Mouse (Mus musculus) embryonic facial prominence, embryonic 10.5 days (tissue): ENCODE measurements around the gene Tspan14. TPM values are rescaled to one million over a fixed set of nuclear protein-coding genes. Genes with fewer than 3 reads are reported as not detected.

Experiments
- DNase-seq: peaks from one replicate; pipeline ENCODE4 v3.0.0-alpha.2; 2017; ENCODE audit warnings: low spot score
- H3K27ac ChIP-seq: fragments of 300-500 bp; sonication (generic); replicated peaks from 2 replicates; pipeline ENCODE4 v1.5.1; 2016; ENCODE audit warnings: mild to moderate bottlenecking
- H3K27me3 ChIP-seq: fragments of 300-500 bp; sonication (generic); replicated peaks from 2 replicates; pipeline ENCODE4 v1.6.1; 2016; ENCODE audit warnings: low read depth, mild to moderate bottlenecking; ENCODE audit not compliant: poor library complexity, severe bottlenecking
- H3K36me3 ChIP-seq: fragments of 300-500 bp; sonication (generic); replicated peaks from 2 replicates; pipeline ENCODE4 v1.6.1; 2016; ENCODE audit warnings: mild to moderate bottlenecking, moderate library complexity
- H3K4me1 ChIP-seq: fragments of 300-500 bp; sonication (generic); 2 replicates; pipeline ENCODE4 v1.6.1; 2016
- H3K4me3 ChIP-seq: fragments of 300-500 bp; sonication (generic); 2 replicates; pipeline ENCODE4 v1.5.1; 2016; ENCODE audit warnings: mild to moderate bottlenecking, moderate library complexity
- H3K9me3 ChIP-seq: fragments of 300-500 bp; sonication (generic); 2 replicates; pipeline ENCODE4 v1.6.1; 2016; ENCODE audit warnings: mild to moderate bottlenecking
- WGBS: fragments of 180-500 bp; shearing (Covaris S2); methylation state at CpG from one replicate; pipeline ENCODE4 v1.1.7; 2016; 5-methylcytosine and 5-hydroxymethylcytosine counted together
- polyA plus RNA-seq: library from polyadenylated mRNA; unstranded; fragments of >200 nt; fragmentation: Nextera tagmentation; extraction: Ambion mirVana; gene quantifications from 2 replicates; pipeline ENCODE4 v1.2.1, GENCODE M21; 2016

Gene Tspan14
- polyA plus RNA-seq, 1 experiment from 2014 or later: 88.1 TPM

DNA sequence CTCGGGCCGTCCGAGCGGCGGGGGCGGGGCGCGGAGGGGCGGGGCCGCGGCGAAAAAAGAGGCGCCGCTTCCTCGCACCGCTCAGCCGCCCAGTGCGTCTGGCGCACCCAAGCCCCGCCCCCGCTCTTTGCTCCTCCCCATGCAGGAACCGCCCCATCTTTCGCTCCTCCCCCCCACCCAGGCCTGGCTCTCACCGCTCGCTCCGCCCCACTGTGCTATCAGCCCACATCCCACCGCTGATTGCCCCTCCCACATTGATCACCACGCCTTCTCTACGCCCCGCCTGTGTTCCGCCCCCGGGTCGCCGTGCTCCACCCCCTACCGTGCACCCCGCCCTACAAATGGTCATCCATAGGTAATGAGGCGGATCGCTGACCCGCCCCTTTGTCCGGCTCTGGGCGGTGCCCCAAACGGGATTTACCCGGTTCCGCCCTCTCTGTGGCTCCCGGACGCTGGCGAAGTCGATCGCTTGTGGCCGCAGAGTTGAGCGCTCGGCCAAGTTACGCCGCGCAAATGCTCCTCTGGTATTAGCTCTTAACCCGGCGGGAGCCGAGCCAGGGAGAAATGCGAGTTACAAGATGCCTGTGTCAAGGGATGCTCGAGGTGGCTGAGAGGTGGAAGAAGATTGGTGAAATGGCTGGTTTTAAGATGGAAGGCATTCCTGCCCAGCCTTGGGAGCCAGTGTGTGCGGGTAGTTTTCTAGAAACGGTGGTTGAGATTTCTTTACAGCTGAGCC lies 423 bp upstream of the Tspan14 start:
- Histone ChIP-seq H3K4me3 (peak overlapping the region; percentile 87), H3K27me3 (peaks cover 14% of the 10 kb centered on the region), H3K36me3 (0 out of 2 replicates have a peak, but pooled peaks cover 4% of the 10 kb centered on the region), H3K27ac (peak overlapping the region; percentile 95), H3K9me3 (no peaks in the 10 kb centered on the region), H3K4me1 (peaks cover 47% of the 10 kb centered on the region)
- WGBS: under 1% methylated on average over 56 of the region's 62 CpGs
- DNase-seq: peak; percentile 99

DNA sequence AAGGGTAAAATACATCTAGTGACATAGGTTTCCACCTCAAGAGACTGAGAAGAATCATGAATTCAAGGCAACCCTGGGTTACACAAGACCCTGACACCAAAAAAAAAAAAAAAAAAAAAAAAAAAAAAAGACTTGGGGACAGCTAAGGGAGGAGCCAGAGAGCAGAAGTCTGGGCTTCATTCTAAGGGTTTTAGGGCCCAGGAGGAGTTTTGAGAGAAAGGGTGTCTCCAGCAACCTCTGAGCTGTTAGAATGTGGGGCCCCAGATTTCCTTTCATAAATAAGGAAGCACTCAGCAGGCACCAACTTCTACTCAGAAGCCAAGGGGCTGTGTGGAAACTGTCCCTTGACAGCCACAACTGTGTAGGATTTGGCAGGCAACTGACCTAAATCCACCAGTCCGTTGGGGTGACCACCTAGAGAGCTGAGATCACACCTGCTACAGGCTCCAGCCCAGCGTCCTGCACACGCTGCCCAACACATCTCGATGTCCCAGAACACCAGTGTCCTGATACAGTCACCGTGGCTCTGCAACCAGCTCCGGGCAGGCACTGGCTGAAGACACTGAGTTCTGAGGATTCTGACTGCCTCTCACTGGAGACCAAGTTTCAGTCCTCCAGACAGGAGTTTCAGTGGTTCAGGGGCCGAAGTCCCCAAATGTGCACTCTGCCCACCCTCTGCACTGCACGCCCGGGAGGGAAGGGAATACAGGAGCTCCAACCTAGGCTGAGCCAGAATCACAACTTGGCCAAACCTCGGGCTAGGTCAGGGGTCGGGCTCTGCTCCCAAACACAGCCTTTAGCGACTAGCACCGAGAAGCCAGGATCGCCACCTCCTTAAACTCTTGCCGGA lies 875 bp downstream of the Tspan14 start:
- Histone ChIP-seq H3K27me3 (peaks cover 14% of the 10 kb centered on the region), H3K4me1 (peaks cover 51% of the 10 kb centered on the region), H3K36me3 (0 out of 2 replicates have a peak, but pooled peaks cover 4% of the 10 kb centered on the region), H3K9me3 (no peaks in the 10 kb centered on the region), H3K4me3 (peak overlapping the region; percentile 87), H3K27ac (peak overlapping the region; percentile 95)
- peak; percentile 54 for DNase-seq
- WGBS: under 1% methylated on average over 15 of the region's 15 CpGs

DNA sequence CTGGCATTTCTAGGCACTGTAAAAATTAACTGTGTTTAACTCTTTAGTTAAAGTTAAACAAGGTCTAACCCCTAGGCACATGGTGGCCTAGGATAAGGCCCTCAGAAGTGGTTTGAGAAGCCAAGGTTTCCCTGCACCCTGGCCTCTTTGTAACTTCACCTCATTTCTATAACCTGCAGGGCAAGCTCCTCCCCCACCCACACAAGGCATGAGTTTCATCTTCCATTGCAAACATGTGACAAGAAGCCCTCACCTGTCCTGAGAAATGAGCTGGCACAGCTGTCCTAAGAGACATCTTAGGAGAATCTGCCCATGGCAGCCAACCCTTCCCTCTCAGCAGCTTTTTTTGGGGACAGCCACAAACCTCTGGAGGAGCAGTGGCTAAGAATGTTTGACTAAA lies 1.7 kb downstream of the Tspan14 start:
- 0 out of 2 replicates have a peak, but pooled peaks cover 4% of the 10 kb centered on the region for H3K36me3 ChIP-seq
- H3K9me3 ChIP-seq: no peaks in the 10 kb centered on the region
- no peak overlapping the region for H3K27ac ChIP-seq
- no peak for DNase-seq
- H3K27me3 ChIP-seq: peaks cover 14% of the 10 kb centered on the region
- peaks cover 58% of the 10 kb centered on the region for H3K4me1 ChIP-seq
- peak overlapping the region; percentile 87 for H3K4me3 ChIP-seq

DNA sequence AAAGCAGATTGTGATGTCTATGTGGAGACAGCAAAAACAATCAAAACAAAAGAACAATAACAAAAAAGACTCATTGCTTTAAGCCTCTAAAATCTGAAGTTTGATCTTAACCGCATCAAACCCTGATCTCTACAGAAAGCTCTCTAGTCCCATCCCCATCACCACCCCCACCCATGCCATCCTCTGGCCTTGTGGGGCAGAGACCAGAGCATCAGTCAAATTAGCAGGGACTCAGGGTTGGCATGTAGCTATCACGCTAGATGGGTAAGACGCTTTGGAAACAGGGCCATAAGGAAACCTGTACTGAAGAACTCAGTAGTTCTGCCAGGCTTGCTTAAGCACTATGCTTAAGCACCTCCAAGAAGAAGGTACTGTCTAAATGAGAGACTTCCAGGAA lies 2.4 kb downstream of the Tspan14 start:
- DNase-seq: no peak
- 0 out of 2 replicates have a peak, but pooled peaks cover 4% of the 10 kb centered on the region for H3K36me3 ChIP-seq
- H3K4me1 ChIP-seq: peaks cover 64% of the 10 kb centered on the region
- H3K9me3 ChIP-seq: no peaks in the 10 kb centered on the region
- H3K27ac ChIP-seq: no peak overlapping the region
- peak overlapping the region; percentile 87; the same call in 1 of the 2 replicates for H3K4me3 ChIP-seq
- H3K27me3 ChIP-seq: peaks cover 12% of the 10 kb centered on the region
- WGBS: 94% methylated on average over 3 of the region's 3 CpGs

DNA sequence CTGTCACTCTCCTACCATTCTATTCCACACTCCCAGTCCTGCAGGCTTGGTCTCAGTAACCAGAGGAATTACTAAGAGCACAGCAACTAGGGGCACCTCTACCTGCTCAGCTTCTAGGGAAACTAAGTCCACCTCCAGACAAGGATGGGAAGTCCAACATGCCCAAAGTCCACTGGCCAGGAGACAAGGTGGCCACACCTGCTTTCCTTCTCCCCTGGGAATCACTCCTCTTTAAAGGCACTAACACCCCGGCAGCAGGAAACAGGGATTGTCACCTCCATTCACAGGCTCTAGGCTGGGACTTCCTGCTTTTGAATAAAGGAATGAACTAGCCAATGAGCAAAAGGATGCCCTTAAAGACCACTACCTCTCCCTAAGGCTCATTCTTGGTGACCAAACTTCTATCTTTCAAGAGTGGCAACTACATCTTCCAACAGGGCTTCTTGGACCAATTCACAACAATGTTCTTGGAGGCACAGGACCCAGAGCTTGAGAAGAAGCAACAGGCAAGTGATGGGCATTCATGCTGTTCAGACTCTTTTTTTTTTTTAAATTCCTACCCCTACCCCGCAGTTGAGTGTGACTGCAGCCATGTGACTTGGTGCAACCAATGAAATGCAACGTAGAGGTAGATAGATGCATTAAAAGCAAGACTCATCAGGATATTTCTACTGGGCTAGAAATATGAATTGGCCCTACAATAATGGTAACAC lies 3.0 kb downstream of the Tspan14 start:
- Histone ChIP-seq H3K27ac (no peak overlapping the region), H3K4me3 (no peak overlapping the region; the same call in 1 of the 2 replicates), H3K4me1 (peaks cover 70% of the 10 kb centered on the region), H3K9me3 (no peaks in the 10 kb centered on the region), H3K36me3 (0 out of 2 replicates have a peak, but pooled peaks cover 4% of the 10 kb centered on the region), H3K27me3 (peaks cover 7% of the 10 kb centered on the region)
- WGBS: 73% methylated on average over 3 of the region's 3 CpGs
- no peak for DNase-seq

DNA sequence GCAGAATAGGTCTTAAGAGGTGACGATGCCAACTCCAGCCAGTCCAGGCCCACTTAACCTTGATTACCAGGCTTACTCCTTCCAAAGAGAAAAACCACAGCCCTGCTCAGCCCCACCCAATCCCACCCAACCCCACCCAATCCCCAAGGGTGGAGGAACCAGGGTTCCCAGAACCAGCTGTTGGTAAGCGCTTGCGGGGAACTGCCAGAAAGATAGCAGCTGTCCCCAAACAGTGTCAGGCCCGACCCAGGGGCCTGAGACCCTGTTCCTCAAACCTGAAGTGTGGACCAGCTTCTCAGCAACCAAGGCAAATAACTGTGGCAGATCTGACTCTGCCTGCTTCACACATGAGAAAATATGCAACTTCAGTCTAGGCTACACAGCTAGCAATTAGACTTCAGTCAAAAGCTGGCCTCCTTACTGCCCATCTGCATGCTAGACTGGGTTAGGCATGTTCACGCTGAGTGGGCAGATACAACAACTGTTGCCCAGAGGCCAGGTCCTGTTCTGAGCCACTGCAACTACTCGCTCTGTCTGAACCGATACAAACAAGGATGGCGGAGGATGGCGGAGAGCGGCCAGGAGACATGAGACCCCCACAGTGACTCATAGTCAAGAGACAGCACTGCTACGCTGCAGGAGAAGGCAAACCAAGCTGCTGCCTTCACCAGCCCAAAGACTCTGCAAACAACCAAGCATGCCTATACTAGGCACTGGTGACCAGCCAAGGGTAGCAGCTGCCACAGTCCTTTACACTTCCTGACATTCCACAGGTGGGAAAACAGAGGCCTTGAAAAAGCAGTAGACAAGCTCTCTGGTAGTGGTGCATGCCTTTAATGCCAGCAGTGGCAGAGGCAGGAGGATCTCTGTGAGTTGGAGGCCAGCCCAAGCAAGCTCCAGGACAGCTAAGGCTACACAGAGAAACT lies 4.0 kb downstream of the Tspan14 start:
- Histone ChIP-seq H3K27me3 (no peaks in the 10 kb centered on the region), H3K27ac (0 out of 2 replicates have a peak overlapping the region, but pooled peaks have one; percentile 30), H3K4me1 (peaks cover 77% of the 10 kb centered on the region), H3K9me3 (no peaks in the 10 kb centered on the region), H3K36me3 (0 out of 2 replicates have a peak, but pooled peaks cover 4% of the 10 kb centered on the region), H3K4me3 (no peak overlapping the region)
- WGBS: 80% methylated on average over 11 of the region's 11 CpGs
- DNase-seq: no peak

DNA sequence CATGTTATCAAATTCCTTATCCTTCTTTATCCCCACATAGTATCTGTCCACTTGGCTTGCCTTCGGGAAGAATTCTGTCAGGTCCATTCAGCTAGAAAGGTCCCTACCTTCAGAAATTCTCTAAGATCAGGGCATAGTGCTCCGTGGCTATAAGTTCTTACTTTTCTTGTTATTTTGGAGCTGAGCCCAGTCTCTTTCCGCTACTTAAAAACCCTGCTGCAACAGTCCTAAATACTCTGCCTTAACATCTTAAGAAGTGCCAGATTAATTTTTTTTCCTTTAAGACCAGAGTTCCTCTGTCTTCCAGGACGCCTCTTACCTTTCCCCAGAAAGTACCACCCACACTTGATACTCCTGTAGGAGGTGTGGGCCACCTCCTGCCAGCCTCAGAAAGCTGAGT lies 6.4 kb downstream of the Tspan14 start:
- H3K36me3 ChIP-seq: 0 out of 2 replicates have a peak, but pooled peaks cover 4% of the 10 kb centered on the region
- H3K4me3 ChIP-seq: no peak overlapping the region
- no peaks in the 10 kb centered on the region for H3K9me3 ChIP-seq
- H3K4me1 ChIP-seq: peaks cover 89% of the 10 kb centered on the region
- WGBS: 77% methylated on average over 4 of the region's 4 CpGs
- DNase-seq: no peak
- no peaks in the 10 kb centered on the region for H3K27me3 ChIP-seq
- 0 out of 2 replicates have a peak overlapping the region, but pooled peaks have one; percentile 44 for H3K27ac ChIP-seq

DNA sequence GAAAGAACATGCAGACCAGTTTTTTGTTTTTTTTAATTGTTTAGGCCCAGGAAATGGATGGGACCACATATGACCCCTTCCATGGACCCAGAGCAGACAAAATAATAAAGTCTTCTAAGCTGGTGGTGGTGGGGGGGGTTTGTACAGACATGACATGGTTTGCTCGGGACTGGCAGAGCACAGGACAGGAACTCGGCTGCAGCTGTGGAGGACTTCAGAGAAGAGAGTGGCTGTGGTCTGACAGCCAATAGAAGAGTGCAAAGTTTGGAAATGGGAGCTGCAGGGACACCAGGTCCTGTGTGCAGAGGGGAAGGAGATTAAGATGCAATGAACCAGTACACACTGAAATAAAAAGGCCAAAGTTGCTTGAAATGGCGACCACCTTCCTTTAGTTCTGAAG lies 7.0 kb downstream of the Tspan14 start:
- no peak for DNase-seq
- Histone ChIP-seq H3K4me3 (no peak overlapping the region), H3K36me3 (0 out of 2 replicates have a peak, but pooled peaks cover 4% of the 10 kb centered on the region), H3K27me3 (no peaks in the 10 kb centered on the region), H3K27ac (peak overlapping the region; percentile 81), H3K4me1 (peaks cover 89% of the 10 kb centered on the region), H3K9me3 (no peaks in the 10 kb centered on the region)
- 41% methylated on average over 3 of the region's 3 CpGs for whole genome bisulfite sequencing

DNA sequence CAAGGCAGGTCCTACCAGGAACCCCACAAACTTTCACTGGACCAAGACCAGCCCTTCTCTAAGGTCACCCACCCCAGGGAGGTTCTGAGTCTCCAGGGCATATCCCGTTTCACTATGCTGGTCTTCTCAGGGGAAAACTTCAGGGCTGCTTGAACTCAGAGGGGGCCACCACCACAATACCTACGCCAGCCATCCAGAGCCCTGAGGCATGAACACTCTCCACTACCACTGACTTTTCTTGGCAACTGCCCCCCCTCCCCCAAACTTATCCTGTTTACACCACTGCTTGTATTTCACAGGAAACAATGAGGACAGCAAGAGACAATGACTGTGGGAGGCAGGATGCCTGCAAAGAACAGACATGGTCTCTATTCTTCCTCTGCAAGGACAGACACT lies 7.6 kb downstream of the Tspan14 start:
- Histone ChIP-seq H3K27me3 (no peaks in the 10 kb centered on the region), H3K4me3 (0 out of 2 replicates have a peak overlapping the region, but pooled peaks have one; percentile 1), H3K4me1 (peaks cover 89% of the 10 kb centered on the region), H3K27ac (peak overlapping the region; percentile 81), H3K36me3 (0 out of 2 replicates have a peak, but pooled peaks cover 4% of the 10 kb centered on the region), H3K9me3 (no peaks in the 10 kb centered on the region)
- 24% methylated on average over 2 of the region's 2 CpGs for WGBS
- DNase-seq: no peak

DNA sequence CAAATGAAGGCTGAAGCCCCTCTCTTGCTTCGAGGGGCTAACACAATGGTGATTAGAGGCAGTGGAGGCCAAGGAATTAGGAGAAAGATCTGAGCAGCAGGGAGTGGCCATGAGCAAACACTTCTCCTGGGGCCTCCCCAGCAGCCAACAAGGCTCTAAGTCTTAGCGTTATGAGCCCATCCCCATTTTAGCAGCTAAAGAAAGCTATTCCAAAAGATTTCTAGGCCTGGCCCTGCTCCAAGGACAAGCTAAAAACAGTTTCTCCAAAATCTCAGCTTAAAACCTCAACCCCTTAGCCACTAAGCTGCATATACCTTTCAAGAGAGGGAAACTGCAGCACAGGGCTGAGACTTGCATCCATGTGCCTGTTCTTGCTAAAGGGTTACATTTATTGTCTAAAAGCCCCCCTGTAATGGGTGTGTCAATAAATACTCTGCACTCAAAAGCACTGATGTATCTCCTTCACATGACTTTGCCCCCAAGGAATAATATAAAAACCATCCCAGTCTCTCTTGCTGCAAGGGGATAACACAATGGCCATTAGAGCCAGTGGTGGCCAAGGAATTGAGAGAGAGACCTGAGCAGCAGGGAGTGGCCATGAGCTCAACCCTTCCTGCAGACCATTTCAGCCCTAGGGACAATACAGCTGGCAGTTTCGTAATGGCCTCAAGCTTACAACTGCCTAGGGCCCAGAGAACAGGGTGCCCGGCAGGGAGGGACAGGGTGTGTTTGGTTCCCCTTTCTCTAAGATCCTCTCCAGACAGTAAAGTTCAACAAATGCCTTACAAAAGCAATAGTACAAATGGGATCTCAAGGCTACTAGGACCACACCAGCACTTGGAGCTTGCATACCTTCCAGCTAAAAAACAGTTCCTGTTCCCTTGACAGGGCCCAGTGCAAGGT lies 8.3 kb downstream of the Tspan14 start:
- H3K27ac ChIP-seq: peak overlapping the region; percentile 81
- DNase-seq: no peak
- 0 out of 2 replicates have a peak, but pooled peaks cover 4% of the 10 kb centered on the region for H3K36me3 ChIP-seq
- peak overlapping the region; percentile 23; the same call in 1 of the 2 replicates for H3K4me3 ChIP-seq
- H3K27me3 ChIP-seq: no peaks in the 10 kb centered on the region
- peaks cover 89% of the 10 kb centered on the region for H3K4me1 ChIP-seq
- H3K9me3 ChIP-seq: no peaks in the 10 kb centered on the region
- WGBS: 23% methylated on average over 4 of the region's 4 CpGs
